Mouse (Mus musculus) naive thymus-derived CD4-positive, alpha-beta T cell, adult 5 months (primary cell): ENCODE measurements around the gene Atad5. TPM values are rescaled to one million over a fixed set of nuclear protein-coding genes. Genes with fewer than 3 reads are reported as not detected.

Source experiments
- polyA plus RNA-seq: library from polyadenylated mRNA; unstranded; fragments of 100-300 nt; shearing (Covaris generic); gene quantifications from one replicate; pipeline ENCODE4 v1.2.1, GENCODE M21; 2017

The Atad5 gene
- polyA plus RNA-seq = 2.8 TPM

DNA sequence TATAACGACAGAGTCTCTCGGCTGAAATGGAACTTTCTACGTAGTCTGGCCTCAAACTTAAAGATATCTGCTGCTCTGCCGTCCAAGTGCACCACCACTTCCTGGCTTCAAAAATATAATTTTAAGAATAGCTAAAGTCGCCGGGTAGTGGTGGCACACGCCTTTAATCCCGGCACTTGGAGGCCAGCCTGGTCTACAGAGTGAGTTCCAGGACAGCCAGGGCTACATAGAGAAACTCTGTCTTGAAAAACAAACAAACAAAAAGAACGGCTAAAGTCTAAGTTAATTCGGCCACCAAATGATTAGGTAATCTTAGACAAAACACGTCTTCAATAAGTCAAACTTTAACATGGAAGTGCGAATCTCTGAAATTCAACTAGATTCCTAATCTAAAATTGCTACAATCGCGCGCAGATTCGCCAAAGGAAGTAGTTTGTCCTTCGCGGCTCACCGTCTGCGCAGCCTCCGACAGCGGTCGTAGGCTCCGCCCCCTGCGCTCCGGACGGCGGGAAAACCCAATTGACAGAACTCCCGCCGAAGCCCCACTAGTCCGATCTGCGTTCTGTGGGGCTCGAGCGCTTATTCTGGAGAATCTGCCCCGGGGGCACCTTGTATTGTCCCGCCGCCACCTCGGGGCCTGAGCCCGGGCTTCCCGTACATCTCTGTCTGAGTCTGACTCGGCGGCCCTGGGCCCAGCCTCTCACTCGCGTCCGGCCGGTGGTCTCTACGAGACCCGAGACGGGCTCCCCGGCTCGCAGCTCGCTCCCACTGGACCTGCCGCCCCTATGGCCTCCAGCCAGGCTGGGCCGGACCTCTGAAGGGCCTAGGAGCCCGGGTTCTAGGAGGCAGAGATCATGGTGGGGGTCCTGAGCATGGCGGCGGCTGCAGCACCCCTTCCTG lies at the start of gene Atad5:
TSS of gene Atad5 (plus strand) at position 484 of the 900 bp plus-strand sequence.

DNA sequence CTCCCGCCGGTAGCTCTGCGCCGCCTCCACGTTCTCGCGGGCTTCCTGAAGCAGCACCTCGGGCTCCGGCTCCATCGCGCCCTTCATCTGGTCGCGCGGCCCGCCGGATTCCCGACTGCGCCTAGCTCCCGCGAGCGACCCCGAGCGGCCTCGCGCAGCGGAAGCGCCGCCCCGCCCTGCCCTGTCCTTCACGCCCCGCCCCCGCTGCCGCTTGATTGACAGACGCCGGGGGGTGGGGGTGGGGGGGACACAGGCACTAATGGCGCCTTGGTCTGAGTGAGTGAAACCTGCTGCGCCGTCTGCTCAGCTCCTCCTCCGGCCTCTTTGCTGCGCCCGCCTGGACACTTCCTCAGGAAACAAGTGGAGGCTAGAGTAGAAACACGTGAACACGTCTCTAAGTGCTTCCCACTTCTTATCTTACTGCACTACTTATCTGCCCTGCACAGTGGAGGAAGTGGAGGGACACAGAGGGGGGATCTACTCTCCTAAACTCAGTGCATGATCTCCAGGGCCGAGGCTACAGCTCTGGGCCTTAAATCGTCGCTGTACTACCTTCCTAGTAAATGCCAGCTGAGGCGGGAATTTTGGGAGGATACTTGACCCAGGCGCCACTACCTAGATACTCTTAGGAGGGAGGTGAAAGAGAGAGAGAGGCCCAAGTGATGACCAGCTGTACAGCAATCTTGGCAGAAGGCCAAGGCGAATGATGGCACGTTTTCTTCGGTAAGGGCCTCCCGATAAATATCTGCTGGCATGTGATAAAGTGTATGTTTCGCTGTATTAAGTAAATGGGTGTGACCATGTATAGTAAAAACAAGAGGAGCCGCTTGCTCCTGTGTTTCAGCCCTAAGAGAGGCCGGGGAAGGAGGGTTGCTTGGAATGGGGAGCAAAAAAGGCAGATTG lies 8.1 kb upstream of the Atad5 start, which contains the start of gene Crlf3:
TSS of gene Crlf3 (minus strand) at position 166 of the 903 bp plus-strand sequence.

DNA sequence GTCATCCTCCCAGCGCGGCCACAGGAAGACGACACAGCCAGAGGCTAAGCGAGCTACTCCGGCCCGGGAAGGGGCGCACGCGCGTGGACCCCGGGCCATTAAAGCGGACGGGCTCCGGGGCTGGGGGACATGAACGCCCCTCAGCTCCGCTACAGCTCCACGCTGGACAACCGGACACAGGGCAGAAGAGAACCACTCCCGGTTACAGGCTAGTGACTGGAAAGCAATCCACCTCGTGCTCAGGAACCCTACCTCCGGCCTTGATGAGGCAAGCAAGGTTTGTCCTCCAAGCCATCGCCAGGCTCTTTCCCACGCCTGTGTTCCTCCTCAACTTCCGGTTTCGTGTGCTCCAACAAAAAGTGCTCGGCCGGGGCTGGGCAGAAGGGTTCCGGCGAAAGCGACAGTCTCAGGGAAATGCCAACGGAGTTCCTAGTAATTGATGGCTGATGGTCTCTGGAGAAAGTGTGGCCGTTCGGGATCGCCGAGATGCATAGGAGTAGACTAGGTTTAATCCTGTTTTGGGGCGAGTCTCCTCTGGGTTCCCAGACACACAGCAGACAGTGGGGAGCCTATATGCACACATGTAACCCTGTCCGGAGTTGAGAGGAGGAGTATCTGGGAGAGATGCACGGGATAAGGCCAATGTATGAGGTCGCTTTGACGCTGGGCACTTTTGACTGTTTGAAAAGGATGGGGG lies 52.8 kb downstream of the Atad5 start, which contains the start of gene Tefm:
TSS of gene Tefm (minus strand) at position 351 of the 697 bp plus-strand sequence.

DNA sequence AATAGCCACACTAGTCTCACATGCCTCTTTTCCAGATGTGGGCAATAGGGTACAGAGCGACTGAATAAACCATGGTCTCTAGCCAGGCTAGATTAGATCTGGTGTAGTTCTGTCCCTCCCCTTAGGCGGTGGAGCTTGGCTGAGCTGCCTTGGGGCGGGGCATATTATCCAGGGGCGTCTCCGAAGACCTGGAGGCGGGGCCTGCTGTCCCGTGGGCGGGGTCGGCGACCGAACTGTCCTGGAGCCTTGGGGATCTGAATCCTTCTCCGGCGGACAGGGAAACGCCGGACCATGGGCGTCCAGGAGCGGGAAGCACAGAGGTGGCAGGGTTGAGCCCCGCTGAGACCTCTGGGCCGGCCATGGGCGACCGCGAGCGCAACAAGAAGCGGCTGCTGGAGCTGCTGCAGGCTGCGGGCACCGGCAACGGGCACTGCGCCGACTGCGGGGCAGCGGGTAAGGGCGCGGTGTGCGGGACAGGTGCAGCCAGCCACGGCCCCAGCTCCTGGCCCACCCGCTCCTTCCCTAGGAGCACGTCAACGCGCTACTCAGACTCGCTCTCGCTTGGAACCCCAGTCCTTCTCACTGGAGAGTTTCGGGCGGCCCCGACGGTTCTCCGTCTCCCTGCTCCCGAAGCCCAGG lies 64.8 kb downstream of the Atad5 start, which contains the start of gene Adap2:
TSS of gene Adap2 (plus strand) at position 249 of the 639 bp plus-strand sequence.

DNA sequence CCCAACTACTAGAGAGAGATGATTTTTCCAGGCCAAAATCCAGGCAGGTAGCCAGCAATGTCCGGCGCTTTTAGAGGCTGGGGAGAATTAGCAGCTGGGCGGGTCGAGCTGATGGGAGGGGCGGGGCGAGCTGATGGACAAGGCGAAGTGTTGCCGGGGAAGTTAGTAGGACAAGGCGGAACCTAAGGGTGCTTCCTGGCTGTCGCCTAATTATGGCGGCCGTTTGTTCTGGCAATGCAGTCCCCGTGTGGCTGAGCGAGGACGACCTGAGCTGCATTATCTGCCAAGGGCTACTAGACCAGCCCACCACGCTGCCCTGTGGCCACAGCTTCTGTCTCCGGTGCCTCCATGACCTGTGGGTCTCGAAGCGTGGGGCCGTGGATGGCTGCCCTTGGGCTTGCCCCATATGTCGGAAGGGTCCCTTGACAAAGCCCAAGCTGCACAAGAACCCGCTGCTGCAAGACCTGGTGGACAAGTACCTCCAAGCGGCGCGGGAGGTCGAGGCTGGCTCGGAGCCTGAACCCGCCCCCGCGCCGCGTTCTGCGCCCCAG lies 94.6 kb downstream of the Atad5 start, which contains the start of gene Rnf135:
TSS of gene Rnf135 (plus strand) at position 147 of the 551 bp plus-strand sequence.

Other genes with a start within 250 kb of the Atad5 start
- gene Utp6, start 127.0 kb upstream of the Atad5 start, polyA plus RNA-seq = 33.5 TPM
- gene Suz12, start 96.3 kb upstream of the Atad5 start, polyA plus RNA-seq = 63.8 TPM
- gene Crlf3, start 8.4 kb upstream of the Atad5 start, polyA plus RNA-seq = 775 TPM
- gene Tefm, start 52.8 kb downstream of the Atad5 start, polyA plus RNA-seq = 5.9 TPM
- gene Adap2, start 64.7 kb downstream of the Atad5 start, polyA plus RNA-seq = not detected
- 2.1 TPM for gene Rnf135, start 94.5 kb downstream of the Atad5 start, polyA plus RNA-seq
- 54.1 TPM for gene Rhot1, start 119.6 kb downstream of the Atad5 start, polyA plus RNA-seq
- 1.6 TPM for gene Rhbdl3, start 211.5 kb downstream of the Atad5 start, polyA plus RNA-seq